Mouse (Mus musculus): ENCODE data around the gene Pak6. TPM values are rescaled to one million over a fixed set of nuclear protein-coding genes. Genes with fewer than 3 reads are reported as not detected.

The Pak6 gene
- polyA plus RNA-seq, 1 experiment from 2014 or later = 0.60 TPM

GRCm38 (mm10) chr2:118693370-118693966 is 30.4 kb downstream of the Pak6 start:
- WGBS = 71% methylated on average over 19 of the region's 19 CpGs
- Histone ChIP-seq H3K27me3 (ENCODE audit: insufficient read depth, low read length) (peaks cover 30% of the 10 kb centered on the region), H3K4me2 (replicated peaks; ENCODE audit: low read depth, low read length) (no peak overlapping the region), H3K27ac (ENCODE audit: low read length) (no peak overlapping the region), H3K4me3 (ENCODE audit: low read length) (no peak overlapping the region), H3K9me3 (ENCODE audit: low read length) (no peaks in the 10 kb centered on the region), H3K4me1 (ENCODE audit: insufficient read depth, low read length) (peaks cover 5% of the 10 kb centered on the region; the same call in 1 of the 2 replicates), H3K36me3 (ENCODE audit: insufficient read depth, low read length) (no peaks in the 10 kb centered on the region), H3K9ac (replicated peaks; ENCODE audit: low read length) (no peak overlapping the region)
- no peak for ATAC-seq (ENCODE audit: low FRiP score, low TSS enrichment)

GRCm38 (mm10) chr2:118695677-118696232 is 32.7 kb downstream of the Pak6 start:
- Histone ChIP-seq H3K9ac (replicated peaks; ENCODE audit: low read length) (no peak overlapping the region), H3K4me1 (ENCODE audit: insufficient read depth, low read length) (peaks cover 10% of the 10 kb centered on the region), H3K27me3 (ENCODE audit: insufficient read depth, low read length) (peaks cover 42% of the 10 kb centered on the region), H3K9me3 (ENCODE audit: low read length) (no peaks in the 10 kb centered on the region), H3K36me3 (ENCODE audit: insufficient read depth, low read length) (no peaks in the 10 kb centered on the region), H3K4me3 (ENCODE audit: low read length) (no peak overlapping the region), H3K4me2 (replicated peaks; ENCODE audit: low read depth, low read length) (no peak overlapping the region), H3K27ac (ENCODE audit: low read length) (no peak overlapping the region)
- 27% methylated on average over 11 of the region's 11 CpGs for WGBS
- ATAC-seq (ENCODE audit: low FRiP score, low TSS enrichment) = no peak

GRCm38 (mm10) chr2:118696451-118697308 is 33.6 kb downstream of the Pak6 start:
- no peak for ATAC-seq (ENCODE audit: low FRiP score, low TSS enrichment)
- Histone ChIP-seq H3K4me1 (ENCODE audit: insufficient read depth, low read length) (peaks cover 12% of the 10 kb centered on the region), H3K27me3 (ENCODE audit: insufficient read depth, low read length) (peaks cover 51% of the 10 kb centered on the region), H3K4me3 (ENCODE audit: low read length) (no peak overlapping the region), H3K27ac (ENCODE audit: low read length) (no peak overlapping the region), H3K36me3 (ENCODE audit: insufficient read depth, low read length) (no peaks in the 10 kb centered on the region), H3K4me2 (replicated peaks; ENCODE audit: low read depth, low read length) (no peak overlapping the region), H3K9ac (replicated peaks; ENCODE audit: low read length) (no peak overlapping the region), H3K9me3 (ENCODE audit: low read length) (no peaks in the 10 kb centered on the region)
- 36% methylated on average over 21 of the region's 21 CpGs for WGBS

GRCm38 (mm10) chr2:118697311-118697877 is 34.3 kb downstream of the Pak6 start:
- ATAC-seq (ENCODE audit: low FRiP score, low TSS enrichment) = no peak
- H3K27ac ChIP-seq (ENCODE audit: low read length) = no peak overlapping the region
- H3K4me3 ChIP-seq (ENCODE audit: low read length) = no peak overlapping the region
- 25% methylated on average over 5 of the region's 5 CpGs for WGBS
- H3K36me3 ChIP-seq (ENCODE audit: insufficient read depth, low read length) = no peaks in the 10 kb centered on the region
- H3K4me1 ChIP-seq (ENCODE audit: insufficient read depth, low read length) = peaks cover 15% of the 10 kb centered on the region
- H3K9me3 ChIP-seq (ENCODE audit: low read length) = no peaks in the 10 kb centered on the region
- no peak overlapping the region for H3K4me2 ChIP-seq (replicated peaks; ENCODE audit: low read depth, low read length)
- no peak overlapping the region for H3K9ac ChIP-seq (replicated peaks; ENCODE audit: low read length)
- H3K27me3 ChIP-seq (ENCODE audit: insufficient read depth, low read length) = peaks cover 58% of the 10 kb centered on the region

GRCm38 (mm10) chr2:118697955-118698354 is 34.9 kb downstream of the Pak6 start:
- Histone ChIP-seq H3K4me3 (ENCODE audit: low read length) (no peak overlapping the region), H3K4me1 (ENCODE audit: insufficient read depth, low read length) (peaks cover 21% of the 10 kb centered on the region), H3K27me3 (ENCODE audit: insufficient read depth, low read length) (peaks cover 64% of the 10 kb centered on the region), H3K9me3 (ENCODE audit: low read length) (no peaks in the 10 kb centered on the region), H3K36me3 (ENCODE audit: insufficient read depth, low read length) (no peaks in the 10 kb centered on the region), H3K4me2 (replicated peaks; ENCODE audit: low read depth, low read length) (no peak overlapping the region), H3K9ac (replicated peaks; ENCODE audit: low read length) (no peak overlapping the region), H3K27ac (ENCODE audit: low read length) (no peak overlapping the region)
- no peak for ATAC-seq (ENCODE audit: low FRiP score, low TSS enrichment)
- 23% methylated on average over 7 of the region's 7 CpGs for WGBS

GRCm38 (mm10) chr2:118700179-118701062 is 37.3 kb downstream of the Pak6 start:
- H3K4me3 ChIP-seq (ENCODE audit: low read length) = peak overlapping the region; percentile 25
- H3K27me3 ChIP-seq (ENCODE audit: insufficient read depth, low read length) = peaks cover 82% of the 10 kb centered on the region
- WGBS = 3% methylated on average over 32 of the region's 32 CpGs
- no peaks in the 10 kb centered on the region for H3K36me3 ChIP-seq (ENCODE audit: insufficient read depth, low read length)
- peak; percentile 34; the same call in 1 of the 2 replicates for ATAC-seq (ENCODE audit: low FRiP score, low TSS enrichment)
- no peak overlapping the region for H3K27ac ChIP-seq (ENCODE audit: low read length)
- no peaks in the 10 kb centered on the region for H3K9me3 ChIP-seq (ENCODE audit: low read length)
- H3K9ac ChIP-seq (replicated peaks; ENCODE audit: low read length) = peak overlapping the region; percentile 17; the same call in 1 of the 2 replicates
- peaks cover 34% of the 10 kb centered on the region for H3K4me1 ChIP-seq (ENCODE audit: insufficient read depth, low read length)
- peak overlapping the region; percentile 49 for H3K4me2 ChIP-seq (replicated peaks; ENCODE audit: low read depth, low read length)

GRCm38 (mm10) chr2:118701161-118701560 is 38.1 kb downstream of the Pak6 start:
- H3K4me1 ChIP-seq (ENCODE audit: insufficient read depth, low read length) = peaks cover 34% of the 10 kb centered on the region
- peaks cover 86% of the 10 kb centered on the region for H3K27me3 ChIP-seq (ENCODE audit: insufficient read depth, low read length)
- no peak overlapping the region for H3K4me2 ChIP-seq (replicated peaks; ENCODE audit: low read depth, low read length)
- no peak for ATAC-seq (ENCODE audit: low FRiP score, low TSS enrichment)
- no peak overlapping the region for H3K9ac ChIP-seq (replicated peaks; ENCODE audit: low read length)
- H3K27ac ChIP-seq (ENCODE audit: low read length) = no peak overlapping the region
- 17% methylated on average over 5 of the region's 5 CpGs for WGBS
- no peaks in the 10 kb centered on the region for H3K9me3 ChIP-seq (ENCODE audit: low read length)
- H3K4me3 ChIP-seq (ENCODE audit: low read length) = no peak overlapping the region
- H3K36me3 ChIP-seq (ENCODE audit: insufficient read depth, low read length) = no peaks in the 10 kb centered on the region

GRCm38 (mm10) chr2:118701971-118702882 is 39.1 kb downstream of the Pak6 start:
- Histone ChIP-seq H3K9ac (replicated peaks; ENCODE audit: low read length) (0 out of 2 replicates have a peak overlapping the region, but pooled peaks have one; percentile 20), H3K4me1 (ENCODE audit: insufficient read depth, low read length) (peaks cover 34% of the 10 kb centered on the region), H3K27me3 (ENCODE audit: insufficient read depth, low read length) (peaks cover 86% of the 10 kb centered on the region), H3K9me3 (ENCODE audit: low read length) (no peaks in the 10 kb centered on the region), H3K4me2 (replicated peaks; ENCODE audit: low read depth, low read length) (peak overlapping the region; percentile 72), H3K27ac (ENCODE audit: low read length) (no peak overlapping the region), H3K4me3 (ENCODE audit: low read length) (peak overlapping the region; percentile 49), H3K36me3 (ENCODE audit: insufficient read depth, low read length) (no peaks in the 10 kb centered on the region)
- ATAC-seq (ENCODE audit: low FRiP score, low TSS enrichment) = peak; percentile 7; the same call in 1 of the 2 replicates
- 5% methylated on average over 51 of the region's 51 CpGs for WGBS
